Comparison of ENCODE assay signal across 18 mouse cellular contexts in the genomic region with DNA sequence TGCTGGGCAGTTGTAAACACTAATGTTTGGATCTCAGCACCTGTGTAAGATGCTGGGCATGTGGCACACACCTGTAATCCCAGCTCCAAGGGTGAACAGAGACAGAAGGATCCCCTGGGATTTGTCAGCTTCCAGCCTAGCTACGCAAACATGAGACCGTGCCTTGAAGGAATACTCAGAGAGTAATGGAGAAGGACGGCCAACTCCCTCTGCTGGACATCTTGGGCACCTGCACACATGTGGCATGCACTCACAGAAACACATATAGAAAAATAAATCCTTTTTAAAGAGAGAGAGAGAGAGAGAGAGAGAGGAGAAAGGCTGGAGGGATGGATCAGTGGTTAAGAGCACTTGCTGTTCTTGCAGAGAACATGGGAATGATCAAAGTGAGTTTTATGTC. TPM values are rescaled to one million over a fixed set of nuclear protein-coding genes. Genes with fewer than 3 reads are reported as not detected.
DNase-seq lines count a peak whose midpoint lies in the region; ATAC-seq and TF ChIP-seq lines count a peak whose summit lies in the region.
"Had no signal": no experiment of that assay in that cellular context is flagged by ENCODE, and none has a peak within 500 bp of the region (broad histone marks: within the 10 kb centered on the region; RNA-seq: fewer than 3 reads in every experiment).

No protein-coding gene starts in this region.

- peaks cover 22% of the 10 kb centered on the region for H3K4me1 ChIP-seq in hindbrain, postnatal 0 days (ENCODE audit: insufficient read depth, low read length)
- H3K4me1 ChIP-seq in hindbrain, embryonic 12.5 days, result peaks cover 30% of the 10 kb centered on the region
- H3K4me1 ChIP-seq in lung, adult 2 months (ENCODE audit: control insufficient read depth, insufficient read depth, low read length), result no peaks in the 10 kb centered on the region
- H3K4me1 ChIP-seq in CH12.LX (ENCODE audit: control insufficient read depth in 1 of 2, insufficient read depth in 2 of 2), result 0 out of 4 replicates have a peak, but pooled peaks cover 0 to 3% of the 10 kb centered on the region in 2 experiments
- no peaks in the 10 kb centered on the region for H3K4me1 ChIP-seq in bone marrow, adult 2 months (ENCODE audit: control insufficient read depth, insufficient read depth, low read length)

- no peak overlapping the region for H3K4me3 ChIP-seq in hindbrain, postnatal 0 days (ENCODE audit: low read length)
- no peak overlapping the region for H3K4me3 ChIP-seq in hindbrain, embryonic 12.5 days
- H3K4me3 ChIP-seq in lung, adult 2 months (replicated peaks; ENCODE audit: extremely low read depth, low read depth, low read length), result no peak overlapping the region
- H3K4me3 ChIP-seq in CH12.LX (replicated peaks in 1 of 3; ENCODE audit: low read depth in 2 of 3, low read length in 2 of 3, poor library complexity in 1 of 3), result no peak overlapping the region
- H3K4me3 ChIP-seq in bone marrow, adult 2 months (replicated peaks; ENCODE audit: control insufficient read depth, low read depth, low read length), result no peak overlapping the region
- H3K4me3 ChIP-seq: embryonic facial prominence, embryonic 15.5 days; forebrain, embryonic 15.5 days; heart, embryonic 10.5 days; intestine, embryonic 15.5 days had no signal

- DNase-seq in hindbrain, postnatal 0 days (ENCODE audit: low spot score), result no peak
- DNase-seq in lung, adult 2 months, result no peak
- DNase-seq in lung, postnatal 14 days, result no peak
- peak; percentile 2 for DNase-seq in CH12.LX (ENCODE audit: extremely low read depth)
- DNase-seq in cerebellum, postnatal 4 days (ENCODE audit: low spot score in 2 of 2), result no peak
- no peak for DNase-seq in layer of hippocampus, adult 8-10 months (ENCODE audit: low spot score in 2 of 2)
- DNase-seq: adrenal gland, postnatal 14 days; cerebellum, postnatal 14 days; heart, postnatal 36 days; lung, adult 18-20 months; right cerebral cortex, postnatal 25 days had no signal

- in situ Hi-C loops in CH12.LX (cut with MboI; ENCODE audit: low pct_ligation_motif_present, low pct_unique_long_range_greater_than_20kb, low sequenced_read_pairs), result no loop called here

- no peak; the same call in none of the 2 replicates for TF ChIP-seq RAD21 in CH12.LX (IDR thresholded peaks at IDR 0.05; ENCODE audit: low read depth, low read length)

- H3K9me3 ChIP-seq in hindbrain, postnatal 0 days (ENCODE audit: low read length), result no peaks in the 10 kb centered on the region
- no peaks in the 10 kb centered on the region for H3K9me3 ChIP-seq in hindbrain, embryonic 12.5 days (replicated peaks)
- H3K9me3 ChIP-seq in CH12.LX (replicated peaks; ENCODE audit: low read length), result no peaks in the 10 kb centered on the region
- H3K9me3 ChIP-seq: embryonic facial prominence, embryonic 15.5 days; forebrain, embryonic 15.5 days; heart, embryonic 10.5 days; intestine, embryonic 15.5 days had no signal

- no peak for ATAC-seq in hindbrain, postnatal 0 days
- ATAC-seq in hindbrain, embryonic 12.5 days (ENCODE audit: low FRiP score), result no peak
- ATAC-seq: CD4-positive, CD25-positive, alpha-beta regulatory T cell, adult 4 months; forebrain, embryonic 15.5 days; intestine, embryonic 15.5 days had no signal

- H3K27me3 ChIP-seq in hindbrain, postnatal 0 days (ENCODE audit: insufficient read depth, low read length), result no peaks in the 10 kb centered on the region
- no peaks in the 10 kb centered on the region; the same call in 1 of the 2 replicates for H3K27me3 ChIP-seq in hindbrain, embryonic 12.5 days
- peaks cover 15% of the 10 kb centered on the region for H3K27me3 ChIP-seq in CH12.LX (replicated peaks)
- H3K27me3 ChIP-seq: embryonic facial prominence, embryonic 15.5 days; forebrain, embryonic 15.5 days; intestine, embryonic 15.5 days had no signal

- no peaks in the 10 kb centered on the region for H3K36me3 ChIP-seq in hindbrain, postnatal 0 days (ENCODE audit: insufficient read depth, low read length)
- H3K36me3 ChIP-seq in hindbrain, embryonic 12.5 days, result no peaks in the 10 kb centered on the region
- H3K36me3 ChIP-seq in CH12.LX (replicated peaks in 1 of 2; ENCODE audit: control insufficient read depth in 1 of 2, insufficient read depth in 1 of 2, low read length in 1 of 2), result no peaks in the 10 kb centered on the region
- H3K36me3 ChIP-seq: embryonic facial prominence, embryonic 15.5 days; forebrain, embryonic 15.5 days; heart, embryonic 10.5 days; intestine, embryonic 15.5 days had no signal

- H3K27ac ChIP-seq in hindbrain, postnatal 0 days, result no peak overlapping the region
- H3K27ac ChIP-seq in hindbrain, embryonic 12.5 days, result no peak overlapping the region
- H3K27ac ChIP-seq in CH12.LX (ENCODE audit: insufficient read depth, low read depth), result no peak overlapping the region
- H3K27ac ChIP-seq in bone marrow, adult 2 months (ENCODE audit: control insufficient read depth, insufficient read depth, low read depth, low read length, poor library complexity), result no peak overlapping the region
- H3K27ac ChIP-seq: embryonic facial prominence, embryonic 15.5 days; heart, embryonic 10.5 days; intestine, embryonic 15.5 days had no signal

- H3K79me2 ChIP-seq in CH12.LX (replicated peaks; ENCODE audit: control insufficient read depth, extremely low read depth, insufficient read depth, poor library complexity, severe bottlenecking), result no peaks in the 10 kb centered on the region

- no peak overlapping the region for H3K4me2 ChIP-seq in hindbrain, postnatal 0 days (ENCODE audit: low read depth, low read length)
- H3K4me2 ChIP-seq in hindbrain, embryonic 12.5 days (replicated peaks), result no peak overlapping the region
- H3K4me2 ChIP-seq in CH12.LX (ENCODE audit: insufficient read depth, low read depth, poor library complexity, severe bottlenecking), result no peak overlapping the region
- H3K4me2 ChIP-seq: embryonic facial prominence, embryonic 15.5 days; forebrain, embryonic 15.5 days; intestine, embryonic 15.5 days had no signal

- peak; percentile 48 for TF ChIP-seq CTCF in hindbrain, postnatal 0 days (IDR thresholded peaks at IDR 0.05; ENCODE audit: low read depth)
- TF ChIP-seq CTCF in lung, adult 2 months (IDR thresholded peaks at IDR 0.05; ENCODE audit: insufficient read depth, low read length), result peak; percentile 29; the same call in 1 of the 2 replicates
- peak in 1 of 2 experiments; percentile 41; a peak in 2 of 4 replicates for TF ChIP-seq CTCF in CH12.LX (conservative IDR thresholded peaks at IDR 0.05 in 1 of 2, IDR thresholded peaks at IDR 0.05 in 1 of 2; ENCODE audit: low read depth in 2 of 2, low read length in 2 of 2)
- TF ChIP-seq CTCF in bone marrow, adult 2 months (IDR thresholded peaks at IDR 0.05; ENCODE audit: control insufficient read depth, insufficient read depth, low read length), result peak; percentile 23; the same call in 1 of the 2 replicates

- no peak overlapping the region for H3K9ac ChIP-seq in hindbrain, postnatal 0 days (replicated peaks; ENCODE audit: low read length)
- no peak overlapping the region for H3K9ac ChIP-seq in hindbrain, embryonic 12.5 days
- no peak overlapping the region for H3K9ac ChIP-seq in CH12.LX (ENCODE audit: insufficient read depth, low read depth)
- H3K9ac ChIP-seq: embryonic facial prominence, embryonic 15.5 days; forebrain, embryonic 15.5 days; intestine, embryonic 15.5 days had no signal

- WGBS in hindbrain, postnatal 0 days, result 89% methylated on average over 3 of the region's 3 CpGs
- WGBS in hindbrain, embryonic 12.5 days, result 73% methylated on average over 3 of the region's 3 CpGs
- WGBS in lung, adult 2 months, result 83% methylated on average over 3 of the region's 3 CpGs
- WGBS in bone marrow, adult 2 months, result 86% methylated on average over 3 of the region's 3 CpGs

- TF ChIP-seq POLR2A in lung, adult 2 months (IDR thresholded peaks at IDR 0.05; ENCODE audit: borderline replicate concordance, extremely low read depth, low read depth, low read length), result no peak
- no peak for TF ChIP-seq POLR2A in CH12.LX (IDR thresholded peaks at IDR 0.05; ENCODE audit: low read depth, low read length)
- no peak for TF ChIP-seq POLR2A in bone marrow, adult 2 months (IDR thresholded peaks at IDR 0.05; ENCODE audit: borderline replicate concordance, control insufficient read depth, low read depth, low read length)

- dilution Hi-C loops in CH12.LX (cut with MboI; ENCODE audit: extremely low pct_ligation_motif_present, extremely low pct_unique_long_range_greater_than_20kb, low sequenced_read_pairs), result no loop called here

- TF ChIP-seq EP300 in CH12.LX (IDR thresholded peaks at IDR 0.05; ENCODE audit: low read length), result no peak

TF ChIP-seq in CH12.LX, 34 proteins besides CTCF, POLR2A, EP300 and RAD21:
- TF ChIP-seq JUND (conservative IDR thresholded peaks at IDR 0.05; ENCODE audit: low read depth, low read length) (no peak), SMC3 (IDR thresholded peaks at IDR 0.05; ENCODE audit: low read depth, low read length) (peak; percentile 7; the same call in 1 of the 2 replicates)

RNA-seq across cellular contexts. Expression of a gene that starts 41.4 kb away (rescaled TPM):
- 292 and 298 TPM in 2 replicates for total RNA-seq in hindbrain, postnatal 0 days (2014; rRNA removed)
- polyA plus RNA-seq in hindbrain, postnatal 0 days (2015; fragmentation: Nextera tagmentation; extraction: Ambion mirVana), result 485 and 499 TPM in 2 replicates
- polyA plus RNA-seq in hindbrain, embryonic 12.5 days (2016; fragmentation: Nextera tagmentation; extraction: Ambion mirVana), result 402 and 422 TPM in 2 replicates
- 116 and 131 TPM in 2 replicates for polyA plus RNA-seq in lung, adult 2 months (2012; rRNA removed)
- 71.4 and 81.7 TPM in 2 replicates for total RNA-seq in CH12.LX (2012; rRNA removed)
- 92.3 and 101 TPM in 2 replicates for total RNA-seq in CH12.LX (2014; rRNA removed)
- 151 and 170 TPM in 2 replicates for polyA plus RNA-seq in CH12.LX (2012; ENCODE audit: insufficient read length, low read depth)
- 24.4 and 66.8 TPM in 2 replicates for polyA plus RNA-seq in bone marrow, adult 2 months (2011; ENCODE audit: insufficient read depth, insufficient read length, low replicate concordance, missing spikeins)
- total RNA-seq in layer of hippocampus, adult 8-10 months (2022), result 100 to 1,000 TPM; 289 to 291 (median 289) TPM
